Mouse (Mus musculus): Measurements from ENCODE around the gene Tenm4. TPM values are rescaled to one million over a fixed set of nuclear protein-coding genes. Genes with fewer than 3 reads are reported as not detected.

Gene Tenm4
- polyA plus RNA-seq, 1 experiment from 2014 or later: 41.3 TPM

DNA sequence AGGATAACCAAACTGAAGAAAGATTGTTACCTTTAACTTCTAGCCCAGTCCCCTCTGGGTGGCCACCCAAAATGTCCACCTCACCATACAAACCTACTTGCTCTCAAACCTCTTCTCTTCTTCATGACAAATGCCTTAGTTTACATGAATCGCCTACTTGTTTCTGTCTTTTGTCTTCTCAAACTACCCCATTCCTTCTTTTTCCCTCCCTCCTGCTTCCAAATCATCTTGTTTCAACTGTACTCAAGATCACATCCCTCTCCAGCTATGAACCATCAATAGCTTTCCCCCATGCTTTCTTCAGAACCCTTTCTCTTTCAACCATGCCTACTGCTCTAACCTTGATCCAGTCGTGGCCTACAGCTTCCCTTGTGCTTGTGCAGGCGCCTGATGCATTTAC is 36.0 kb downstream of the Tenm4 start:
- peaks cover 40% of the 10 kb centered on the region for H3K27me3 ChIP-seq
- ATAC-seq (ENCODE audit: low FRiP score, low read depth): no peak
- 72% methylated on average over 3 of the region's 3 CpGs for WGBS

DNA sequence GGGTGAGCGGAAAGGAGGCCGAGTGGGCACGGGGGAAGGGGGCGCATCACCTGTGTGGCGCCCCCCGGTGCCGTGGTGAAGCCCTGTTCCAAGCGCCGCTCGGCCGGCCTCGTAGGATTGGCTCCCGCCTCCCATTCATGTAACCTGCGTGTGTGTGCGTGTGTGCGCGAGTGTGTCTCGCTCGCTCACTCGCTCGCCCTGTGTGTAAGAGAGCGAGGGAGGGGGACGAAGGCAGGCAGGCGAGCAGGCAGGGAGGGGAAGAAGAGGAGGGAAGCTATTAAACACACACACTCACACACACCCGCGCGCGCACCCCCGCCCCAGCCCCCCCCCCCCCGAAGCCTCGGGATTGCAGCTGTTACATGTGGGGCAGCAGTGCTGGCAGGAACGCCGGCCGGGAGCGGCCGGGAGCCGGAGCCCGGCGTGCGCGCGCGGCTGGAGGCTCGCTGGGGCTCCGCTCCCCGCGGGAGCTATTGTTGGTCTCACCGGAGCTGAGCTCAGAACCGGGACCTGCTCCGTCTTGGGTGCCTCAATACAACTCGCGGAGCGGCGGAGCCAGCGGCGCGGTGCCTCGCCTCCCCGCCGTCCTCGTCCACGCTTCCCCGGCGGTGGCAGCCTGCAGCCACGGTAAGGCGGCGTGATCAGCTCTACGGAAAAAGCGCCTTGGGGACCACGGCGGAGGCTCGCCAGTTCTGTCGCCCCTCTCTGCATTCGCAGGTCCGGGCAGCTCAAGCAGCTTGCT is 38.9 kb downstream of the Tenm4 start:
- peak; percentile 70 for ATAC-seq (ENCODE audit: low FRiP score, low read depth)
- 1% methylated on average over 53 of the region's 75 CpGs for WGBS
- peak overlapping the region; percentile 92 for H3K27ac ChIP-seq (replicated peaks)
- peaks cover 36% of the 10 kb centered on the region for H3K27me3 ChIP-seq
- no peaks in the 10 kb centered on the region for H3K9me3 ChIP-seq
- H3K9ac ChIP-seq (replicated peaks): peak overlapping the region; percentile 92
- H3K4me3 ChIP-seq: peak overlapping the region; percentile 78
- no peaks in the 10 kb centered on the region for H3K36me3 ChIP-seq
- peaks cover 48% of the 10 kb centered on the region for H3K4me1 ChIP-seq
- H3K4me2 ChIP-seq (replicated peaks): peak overlapping the region; percentile 93

More for the DNA sequence above, 36.0 kb downstream of the Tenm4 start:
- no peak overlapping the region for H3K27ac ChIP-seq (replicated peaks)
- H3K4me1 ChIP-seq: peaks cover 28% of the 10 kb centered on the region
- no peak overlapping the region for H3K4me2 ChIP-seq (replicated peaks)
- no peak overlapping the region for H3K4me3 ChIP-seq
- H3K36me3 ChIP-seq: no peaks in the 10 kb centered on the region
- no peaks in the 10 kb centered on the region for H3K9me3 ChIP-seq
- no peak overlapping the region for H3K9ac ChIP-seq (replicated peaks)

DNA sequence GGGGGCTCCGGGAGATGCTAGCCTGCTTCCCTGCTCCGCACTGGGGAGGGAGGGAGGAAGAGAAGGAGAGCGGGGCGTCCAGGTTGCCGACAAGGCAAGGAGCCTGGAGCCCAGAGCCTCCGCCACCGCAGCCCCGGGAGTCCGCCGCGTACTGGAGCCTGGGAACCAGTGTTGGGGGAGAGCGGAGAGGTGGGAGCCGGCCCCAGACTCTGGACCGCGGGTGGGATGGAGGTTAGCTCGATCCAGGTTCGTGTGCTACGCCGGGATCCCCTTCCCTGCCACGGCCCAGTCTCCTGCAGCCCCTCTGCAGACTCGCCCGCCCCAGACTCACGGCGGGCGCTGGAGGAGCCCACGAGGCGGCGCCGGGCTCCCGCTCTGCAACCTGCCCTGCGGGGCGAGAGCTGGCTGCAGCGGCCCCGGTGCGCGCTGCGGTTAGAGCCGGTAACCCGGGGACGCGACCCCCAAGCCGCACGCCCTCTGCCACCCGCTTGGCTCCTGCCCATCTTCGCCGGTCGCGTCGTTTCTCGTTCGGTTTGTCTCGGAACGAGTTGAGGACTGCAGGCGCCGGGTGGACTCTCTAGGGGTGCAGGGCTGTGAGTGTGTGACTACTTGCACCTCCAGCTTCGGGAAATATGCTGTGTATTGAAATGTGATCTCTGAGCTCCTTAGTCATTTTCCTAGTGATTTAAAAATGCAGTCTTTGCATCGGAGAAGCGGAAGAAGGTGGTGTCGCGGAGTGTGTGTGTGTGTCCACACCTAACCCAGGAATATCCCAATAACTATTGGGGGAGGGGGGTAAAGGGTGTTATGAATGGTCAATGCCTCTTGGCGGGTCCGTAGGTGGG is 39.7 kb downstream of the Tenm4 start:
- under 1% methylated on average over 59 of the region's 62 CpGs for WGBS
- H3K9ac ChIP-seq (replicated peaks): peak overlapping the region; percentile 92
- H3K4me1 ChIP-seq: peaks cover 42% of the 10 kb centered on the region
- no peaks in the 10 kb centered on the region for H3K9me3 ChIP-seq
- peak overlapping the region; percentile 92 for H3K27ac ChIP-seq (replicated peaks)
- H3K4me2 ChIP-seq (replicated peaks): peak overlapping the region; percentile 93
- ATAC-seq (ENCODE audit: low FRiP score, low read depth): peak; percentile 60
- H3K27me3 ChIP-seq: peaks cover 39% of the 10 kb centered on the region
- H3K4me3 ChIP-seq: peak overlapping the region; percentile 78
- no peaks in the 10 kb centered on the region for H3K36me3 ChIP-seq

DNA sequence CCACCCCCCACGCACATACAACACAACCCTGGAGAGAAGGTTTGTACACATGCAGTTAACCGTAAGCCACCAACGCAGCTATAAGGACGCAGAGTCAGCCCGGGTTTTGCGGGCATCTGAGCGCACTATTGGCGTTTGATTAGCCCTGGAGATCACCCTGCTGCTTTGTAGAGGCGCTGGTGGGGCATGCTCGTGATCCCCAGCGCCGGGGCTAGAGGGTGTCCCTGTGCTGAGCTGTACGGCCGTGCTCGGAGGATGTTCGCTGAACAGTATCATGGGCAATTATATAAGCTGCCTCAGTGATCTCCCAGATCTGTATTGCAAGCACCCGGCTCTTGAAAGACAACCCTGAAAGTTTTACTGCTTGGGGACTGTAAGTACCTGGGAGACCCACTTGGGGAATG is 40.6 kb downstream of the Tenm4 start:
- no peak for ATAC-seq (ENCODE audit: low FRiP score, low read depth)
- Histone ChIP-seq H3K9ac (replicated peaks) (peak overlapping the region; percentile 92), H3K27me3 (peaks cover 39% of the 10 kb centered on the region), H3K36me3 (no peaks in the 10 kb centered on the region), H3K27ac (replicated peaks) (peak overlapping the region; percentile 46), H3K9me3 (no peaks in the 10 kb centered on the region), H3K4me1 (peaks cover 42% of the 10 kb centered on the region), H3K4me3 (peak overlapping the region; percentile 78), H3K4me2 (replicated peaks) (peak overlapping the region; percentile 93)
- WGBS: 0% methylated on average over 17 of the region's 17 CpGs

DNA sequence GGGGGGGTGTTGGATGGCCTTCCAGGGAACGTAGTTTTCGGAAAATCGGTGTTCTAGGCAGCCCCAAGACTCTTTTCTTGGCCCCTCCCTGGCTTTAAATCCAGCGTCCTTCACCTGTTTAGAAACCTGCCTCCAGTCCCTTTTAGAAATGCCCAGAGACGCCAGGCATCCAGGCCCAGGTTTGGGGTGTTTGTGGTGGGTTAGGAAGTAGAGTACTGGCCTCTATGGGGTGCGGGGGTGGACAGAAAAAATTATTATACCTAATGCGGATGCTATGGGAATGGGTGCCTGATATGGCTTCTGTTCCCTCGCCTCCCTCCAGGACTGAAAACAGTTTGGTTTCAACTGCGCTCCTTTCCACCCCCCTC is 41.2 kb downstream of the Tenm4 start:
- ATAC-seq (ENCODE audit: low FRiP score, low read depth): no peak
- peak overlapping the region; percentile 75 for H3K27ac ChIP-seq (replicated peaks)

DNA sequence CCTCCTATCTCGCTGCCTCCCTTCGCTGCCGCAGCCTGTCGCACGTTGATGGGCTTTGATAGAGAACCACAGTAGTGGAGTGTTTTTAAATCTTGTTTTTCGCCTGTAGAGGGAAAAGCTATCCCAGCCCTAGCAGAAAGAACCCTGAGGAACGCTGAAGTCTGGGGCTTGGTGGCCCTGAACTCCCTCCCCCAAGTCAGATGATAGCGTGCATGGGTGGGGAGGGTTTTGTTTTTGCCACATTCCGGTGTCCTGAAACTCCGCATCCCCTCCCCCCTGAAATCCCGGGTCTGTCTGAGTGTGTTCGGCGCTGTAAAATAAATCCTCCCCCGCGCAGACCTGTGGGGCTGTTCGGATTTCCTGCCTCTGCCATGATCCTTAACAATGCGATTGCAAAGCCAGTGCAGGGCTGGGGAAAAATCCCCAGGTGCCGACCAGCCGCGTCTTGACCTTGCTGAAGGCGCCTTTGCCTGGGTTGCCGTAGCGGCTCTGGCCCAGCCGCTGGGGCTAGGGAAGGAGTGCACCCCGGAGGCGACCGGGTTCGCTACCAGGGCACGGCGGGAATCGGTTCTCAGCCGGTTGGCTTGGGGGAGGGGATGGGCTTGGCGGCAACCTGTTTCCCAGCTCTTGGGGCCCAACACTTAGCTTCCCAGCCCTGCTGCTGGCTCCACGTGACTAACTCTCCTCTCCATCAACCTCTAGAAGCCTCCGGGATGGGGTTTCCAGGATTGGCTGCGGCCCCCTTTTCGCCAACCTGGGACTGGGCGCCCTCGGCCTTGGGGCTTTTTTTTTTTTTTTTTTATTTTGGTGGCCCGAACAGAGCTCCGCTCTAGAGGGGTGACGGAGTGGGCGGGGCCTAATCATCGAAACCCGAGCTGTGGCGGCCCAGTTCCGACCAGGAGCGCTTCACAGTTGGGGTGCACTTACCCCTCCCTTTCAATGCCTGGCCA is 41.8 kb downstream of the Tenm4 start:
- peaks cover 42% of the 10 kb centered on the region for H3K4me1 ChIP-seq
- H3K36me3 ChIP-seq: no peaks in the 10 kb centered on the region
- peak overlapping the region; percentile 92 for H3K9ac ChIP-seq (replicated peaks)
- H3K27ac ChIP-seq (replicated peaks): peak overlapping the region; percentile 75
- ATAC-seq (ENCODE audit: low FRiP score, low read depth): peak; percentile 45
- peaks cover 28% of the 10 kb centered on the region for H3K27me3 ChIP-seq
- WGBS: under 1% methylated on average over 48 of the region's 48 CpGs
- peak overlapping the region; percentile 93 for H3K4me2 ChIP-seq (replicated peaks)
- H3K9me3 ChIP-seq: no peaks in the 10 kb centered on the region
- peak overlapping the region; percentile 78 for H3K4me3 ChIP-seq

More for the DNA sequence above, 41.2 kb downstream of the Tenm4 start:
- Histone ChIP-seq H3K4me1 (peaks cover 42% of the 10 kb centered on the region), H3K27me3 (peaks cover 33% of the 10 kb centered on the region), H3K9ac (replicated peaks) (peak overlapping the region; percentile 92), H3K4me3 (peak overlapping the region; percentile 78), H3K9me3 (no peaks in the 10 kb centered on the region), H3K4me2 (replicated peaks) (peak overlapping the region; percentile 93), H3K36me3 (no peaks in the 10 kb centered on the region)
- WGBS: 1% methylated on average over 9 of the region's 9 CpGs

DNA sequence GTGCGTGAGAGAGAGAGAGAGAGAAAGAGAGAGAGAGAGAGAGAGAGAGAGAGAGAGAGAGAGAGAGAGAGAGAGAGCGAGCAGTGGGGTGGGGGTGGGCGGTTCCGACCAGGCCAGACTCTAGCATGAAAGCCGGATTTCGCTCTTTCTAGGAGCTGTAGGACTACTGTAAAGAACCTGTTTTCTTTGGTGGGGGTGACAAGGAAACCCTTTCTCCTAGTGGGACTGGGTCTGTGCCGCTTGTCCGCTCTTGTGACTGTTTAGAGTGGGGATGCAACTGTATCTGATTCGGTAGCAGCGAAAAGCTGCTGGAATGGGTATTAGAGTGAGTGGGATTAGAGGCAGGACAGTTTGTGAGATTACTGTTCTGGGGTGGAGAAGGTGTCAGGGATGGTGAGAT is 42.7 kb downstream of the Tenm4 start:
- H3K4me2 ChIP-seq (replicated peaks): peak overlapping the region; percentile 93
- peak overlapping the region; percentile 39; the same call in 1 of the 2 replicates for H3K9ac ChIP-seq (replicated peaks)
- 3% methylated on average over 7 of the region's 10 CpGs for WGBS
- peak overlapping the region; percentile 78 for H3K4me3 ChIP-seq
- H3K27ac ChIP-seq (replicated peaks): no peak overlapping the region
- no peaks in the 10 kb centered on the region for H3K9me3 ChIP-seq
- peaks cover 42% of the 10 kb centered on the region for H3K4me1 ChIP-seq
- H3K36me3 ChIP-seq: no peaks in the 10 kb centered on the region
- H3K27me3 ChIP-seq: peaks cover 20% of the 10 kb centered on the region
- no peak for ATAC-seq (ENCODE audit: low FRiP score, low read depth)

DNA sequence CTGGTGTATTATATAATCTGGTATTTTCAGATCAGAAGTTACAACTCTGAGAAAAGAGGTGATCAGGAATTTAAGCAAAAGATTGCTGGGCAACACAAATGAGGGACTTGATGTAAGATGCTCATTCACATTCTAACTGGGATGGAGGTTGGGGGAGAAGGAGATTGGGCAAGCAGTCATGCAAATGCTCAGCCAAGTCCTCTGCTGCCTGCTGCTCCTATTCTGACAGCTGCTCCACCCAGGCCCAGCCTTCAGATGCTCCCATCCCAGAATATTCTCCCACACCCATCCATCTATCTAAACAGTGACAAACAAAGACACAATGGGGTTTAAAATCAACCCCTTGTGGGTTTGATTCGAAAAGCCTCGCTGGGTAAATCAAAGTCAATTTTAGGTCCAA is 43.8 kb downstream of the Tenm4 start:
- no peak overlapping the region for H3K27ac ChIP-seq (replicated peaks)
- WGBS: 46% methylated on average over 2 of the region's 2 CpGs
- peaks cover 13% of the 10 kb centered on the region for H3K27me3 ChIP-seq
- no peaks in the 10 kb centered on the region for H3K9me3 ChIP-seq
- ATAC-seq (ENCODE audit: low FRiP score, low read depth): no peak
- H3K4me1 ChIP-seq: peaks cover 35% of the 10 kb centered on the region
- H3K4me3 ChIP-seq: no peak overlapping the region
- no peak overlapping the region for H3K9ac ChIP-seq (replicated peaks)
- no peak overlapping the region for H3K4me2 ChIP-seq (replicated peaks)
- H3K36me3 ChIP-seq: no peaks in the 10 kb centered on the region

DNA sequence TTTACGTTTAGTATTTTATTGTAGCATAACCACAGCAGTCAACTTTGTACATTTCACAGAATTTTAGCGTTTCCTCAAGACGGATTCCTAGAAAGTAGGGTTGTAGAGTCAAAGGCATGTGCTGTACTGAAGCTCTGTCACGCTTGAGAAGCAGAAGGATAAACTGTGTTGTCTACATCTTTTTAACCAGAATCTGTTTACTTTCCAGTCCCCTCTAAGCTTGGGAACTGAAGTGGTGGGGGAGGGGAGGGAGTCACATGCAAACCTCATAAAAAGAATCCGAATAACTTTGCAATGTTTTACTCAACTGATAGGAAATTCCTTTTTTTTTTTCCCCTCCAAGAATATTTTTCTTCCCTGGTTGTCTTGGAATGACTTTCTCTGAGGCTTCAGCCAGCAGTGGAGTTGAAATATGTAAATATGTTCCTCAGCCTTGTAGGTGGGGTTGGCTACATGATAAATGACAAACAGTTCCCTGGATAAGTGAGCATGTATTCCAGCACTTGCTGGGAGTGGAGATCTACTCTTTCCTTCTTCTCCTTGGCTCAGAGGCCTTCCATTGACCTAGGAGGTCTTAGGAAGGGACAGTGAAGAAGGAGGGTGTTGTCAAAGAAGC is 45.0 kb downstream of the Tenm4 start:
- WGBS: 73% methylated on average over 5 of the region's 5 CpGs
- no peak overlapping the region for H3K4me2 ChIP-seq (replicated peaks)
- peaks cover 39% of the 10 kb centered on the region for H3K4me1 ChIP-seq
- H3K27me3 ChIP-seq: peaks cover 13% of the 10 kb centered on the region
- H3K36me3 ChIP-seq: no peaks in the 10 kb centered on the region
- ATAC-seq (ENCODE audit: low FRiP score, low read depth): no peak
- no peak overlapping the region for H3K9ac ChIP-seq (replicated peaks)
- no peak overlapping the region for H3K4me3 ChIP-seq
- no peak overlapping the region for H3K27ac ChIP-seq (replicated peaks)
- no peaks in the 10 kb centered on the region for H3K9me3 ChIP-seq

DNA sequence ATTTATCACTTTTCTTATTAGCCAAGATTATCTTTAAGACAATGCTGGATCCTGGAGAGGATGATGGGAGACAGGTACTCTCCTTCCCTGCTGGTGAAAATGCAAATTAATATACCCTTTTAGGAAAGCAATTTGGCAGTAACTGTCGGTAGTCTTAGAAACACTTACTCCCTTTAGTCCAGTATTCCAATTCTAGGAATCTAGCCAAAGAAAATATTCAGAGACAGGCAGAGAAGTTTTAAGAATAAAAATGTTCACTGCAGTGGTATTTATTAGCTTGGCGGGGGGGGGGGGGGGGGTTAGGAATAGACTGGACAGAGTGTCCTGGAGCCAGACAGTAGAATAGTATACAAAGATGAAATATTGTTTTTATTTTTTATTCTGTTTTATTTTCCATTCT is 48.3 kb downstream of the Tenm4 start:
- no peak for ATAC-seq (ENCODE audit: low FRiP score, low read depth)
- H3K4me1 ChIP-seq: peaks cover 10% of the 10 kb centered on the region; the same call in 1 of the 2 replicates
- 64% methylated on average over 2 of the region's 2 CpGs for WGBS
- H3K27me3 ChIP-seq: peaks cover 5% of the 10 kb centered on the region; the same call in 1 of the 2 replicates
- no peak overlapping the region for H3K4me3 ChIP-seq
- H3K9me3 ChIP-seq: no peaks in the 10 kb centered on the region
- no peak overlapping the region for H3K27ac ChIP-seq (replicated peaks)
- no peak overlapping the region for H3K9ac ChIP-seq (replicated peaks)
- no peaks in the 10 kb centered on the region for H3K36me3 ChIP-seq
- no peak overlapping the region for H3K4me2 ChIP-seq (replicated peaks)

DNA sequence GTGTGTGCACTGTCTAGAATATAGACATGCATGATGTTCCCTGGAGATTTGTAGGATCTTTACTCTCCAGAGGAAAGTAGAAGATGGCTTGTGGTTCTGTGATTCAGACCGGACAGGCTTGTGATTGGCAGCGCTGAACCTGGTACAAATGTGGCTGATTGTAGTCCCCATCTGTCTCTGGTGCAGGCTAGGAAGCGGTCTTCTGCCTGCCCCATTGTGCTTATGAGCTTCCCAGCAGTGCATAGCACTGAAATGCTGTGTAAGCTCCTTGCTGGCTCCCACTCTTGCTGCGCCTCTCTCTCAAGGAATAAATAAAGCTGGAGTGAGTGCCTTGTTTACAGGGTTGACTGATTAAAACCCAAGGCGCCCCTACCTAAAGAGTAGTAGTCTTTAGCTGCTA is 49.6 kb downstream of the Tenm4 start:
- no peak overlapping the region for H3K9ac ChIP-seq (replicated peaks)
- H3K9me3 ChIP-seq: no peaks in the 10 kb centered on the region
- H3K4me3 ChIP-seq: no peak overlapping the region
- 67% methylated on average over 5 of the region's 5 CpGs for WGBS
- H3K27me3 ChIP-seq: no peaks in the 10 kb centered on the region
- no peak overlapping the region for H3K4me2 ChIP-seq (replicated peaks)
- no peak overlapping the region for H3K27ac ChIP-seq (replicated peaks)
- H3K36me3 ChIP-seq: no peaks in the 10 kb centered on the region
- no peak for ATAC-seq (ENCODE audit: low FRiP score, low read depth)
- H3K4me1 ChIP-seq: peaks cover 5% of the 10 kb centered on the region; the same call in 1 of the 2 replicates

Data from midbrain, embryonic 12.5 days (tissue).